Mouse (Mus musculus) A20 (cell line): ENCODE measurements around the gene Ash1l.

ENCODE experiments used
- DNase-seq: peaks from one replicate; pipeline ENCODE4 v3.0.0-alpha.2; 2011; ENCODE audit warnings: low read depth, low spot score

Ash1l gene

GRCm38 (mm10) chr3:89091811-89092508, 141.5 kb downstream of the Ash1l start:
- DNase-seq, result peak; percentile 32

- peak; percentile 30 for DNase-seq
Observed at GRCm38 (mm10) chr3:89092509-89093090, 142.2 kb downstream of the Ash1l start.

- no peak for DNase-seq
Observed at GRCm38 (mm10) chr3:89093175-89093574, 142.8 kb downstream of the Ash1l start, which contains the start of gene Rusc1. TSS of gene Rusc1 (minus strand) at chr3:89093311.

- DNase-seq, result no peak
Observed at GRCm38 (mm10) chr3:89094021-89094420, 143.6 kb downstream of the Ash1l start.

- peak; percentile 27 for DNase-seq
Observed at GRCm38 (mm10) chr3:89100811-89101210, 150.4 kb downstream of the Ash1l start, which contains the start of gene Gm43738. TSS of gene Gm43738 (minus strand) at chr3:89101099.

- DNase-seq, result no peak
Observed at GRCm38 (mm10) chr3:89101459-89101811, 151.0 kb downstream of the Ash1l start.

GRCm38 (mm10) chr3:89101812-89102494, 151.5 kb downstream of the Ash1l start, which contains the start of gene Fdps:
TSS of gene Fdps (minus strand) at chr3:89101959.
- peak; percentile 99 for DNase-seq

- peak; percentile 85 for DNase-seq
Observed at GRCm38 (mm10) chr3:89102495-89103290, 152.3 kb downstream of the Ash1l start.

GRCm38 (mm10) chr3:89103291-89103595, 152.8 kb downstream of the Ash1l start:
- DNase-seq, result peak; percentile 67

- no peak for DNase-seq
Observed at GRCm38 (mm10) chr3:89106881-89107280, 156.5 kb downstream of the Ash1l start.

GRCm38 (mm10) chr3:89107545-89107944, 157.1 kb downstream of the Ash1l start:
- DNase-seq, result no peak

- DNase-seq, result no peak
Observed at GRCm38 (mm10) chr3:89108146-89108545, 157.7 kb downstream of the Ash1l start.

GRCm38 (mm10) chr3:89113058-89113457, 162.6 kb downstream of the Ash1l start:
- no peak for DNase-seq

GRCm38 (mm10) chr3:89115522-89115921, 165.1 kb downstream of the Ash1l start:
- DNase-seq, result peak; percentile 60

- DNase-seq, result no peak
Observed at GRCm38 (mm10) chr3:89123313-89123712, 172.9 kb downstream of the Ash1l start.

- no peak for DNase-seq
Observed at GRCm38 (mm10) chr3:89124241-89124640, 173.8 kb downstream of the Ash1l start.

GRCm38 (mm10) chr3:89125981-89126380, 175.6 kb downstream of the Ash1l start:
- no peak for DNase-seq
